Mouse (Mus musculus): ENCODE results near the gene Cbx7.

GRCm38 (mm10) chr15:79996781-79997180 lies 25.9 kb upstream of the Cbx7 start:
- TF ChIP-seq ETS1 (IDR thresholded peaks at IDR 0.05; ENCODE audit: low read depth, low read length) (no peak), POLR2A (IDR thresholded peaks at IDR 0.05; ENCODE audit: control insufficient read depth in 1 of 2, insufficient read depth in 1 of 2, low read depth in 1 of 2, low read length in 2 of 2, poor library complexity in 1 of 2) (no peak), MEF2A (IDR thresholded peaks at IDR 0.05; ENCODE audit: extremely low read depth, insufficient replicate concordance, low read depth, low read length, poor library complexity, severe bottlenecking) (no peak), ZKSCAN1 (IDR thresholded peaks at IDR 0.05; ENCODE audit: low read depth, low read length) (no peak), MAX (IDR thresholded peaks at IDR 0.05; ENCODE audit: low read length) (no peak), ZC3H11A (IDR thresholded peaks at IDR 0.05; ENCODE audit: low read depth, low read length) (no peak), EP300 (IDR thresholded peaks at IDR 0.05; ENCODE audit: low read depth in 1 of 2, low read length in 2 of 2) (no peak), MYB (IDR thresholded peaks at IDR 0.05; ENCODE audit: low read depth, low read length) (no peak), TCF12 (IDR thresholded peaks at IDR 0.05; ENCODE audit: low read depth, low read length) (no peak), CTCF (IDR thresholded peaks at IDR 0.05 in 2 of 3, conservative IDR thresholded peaks at IDR 0.05 in 1 of 3; ENCODE audit: control insufficient read depth in 1 of 3, insufficient read depth in 1 of 3, low read depth in 2 of 3, low read length in 3 of 3, poor library complexity in 1 of 3, severe bottlenecking in 1 of 3) (no peak)

Measured in MEL (cell line).